Mouse (Mus musculus): ENCODE measurements around the gene Ccdc154.

Gene Ccdc154

GRCm38 (mm10) chr17:25184129-25184691, 21.9 kb downstream of the Ccdc154 start, which contains the start of gene BC003965:
Gene BC003965 (plus strand): TSS chr17:25184554.
- in situ Hi-C loops (cut with MboI, MseI): no loop called here

DNA sequence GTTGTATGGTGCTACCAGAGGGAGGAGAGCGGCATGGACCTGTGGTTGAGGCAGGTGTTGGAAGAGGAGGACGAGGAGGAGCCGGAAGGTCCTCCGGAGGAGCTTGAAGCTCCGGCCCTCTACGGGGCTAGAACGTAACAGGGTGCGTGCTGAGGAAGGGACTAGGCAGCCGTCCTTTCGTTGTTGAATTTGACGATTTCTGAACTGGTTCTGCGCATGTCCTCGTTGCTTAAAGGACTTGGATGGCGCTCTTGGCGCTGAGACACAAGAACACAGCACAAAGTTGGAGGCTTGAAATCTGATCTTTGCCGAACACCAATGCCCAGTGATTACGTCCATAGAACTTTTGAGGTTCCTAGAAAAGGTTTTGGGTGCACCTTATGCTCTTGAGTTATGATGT, 22.7 kb downstream of the Ccdc154 start:
- in situ Hi-C loops (cut with MboI, MseI): no loop called here

DNA sequence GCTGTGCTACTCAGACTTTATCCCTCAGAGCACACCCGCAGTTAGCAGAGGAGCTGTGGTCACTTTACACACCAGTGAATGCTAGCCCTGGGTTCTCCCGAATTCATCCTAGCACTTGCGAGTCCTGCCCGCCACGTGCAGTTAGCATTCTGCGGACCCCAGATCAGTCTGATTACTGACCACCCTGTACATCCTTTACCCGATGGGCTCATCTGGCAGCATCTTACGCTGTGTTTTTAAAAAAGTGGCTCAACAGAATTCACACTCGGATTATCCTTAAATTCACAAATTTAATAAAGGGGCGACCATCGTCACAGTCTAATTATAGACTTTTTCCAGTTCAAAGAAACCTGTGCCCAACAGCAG, 25.5 kb downstream of the Ccdc154 start:
- in situ Hi-C loops (cut with MboI, MseI): no loop called here

GRCm38 (mm10) chr17:25188150-25189031, 26.1 kb downstream of the Ccdc154 start, which contains the start of gene Unkl:
Gene Unkl (plus strand): TSS chr17:25188397.
- in situ Hi-C loops (cut with MboI, MseI): no loop called here

- in situ Hi-C loops (cut with MboI, MseI): no loop called here
Observed at GRCm38 (mm10) chr17:25189091-25189490, 26.8 kb downstream of the Ccdc154 start.

DNA sequence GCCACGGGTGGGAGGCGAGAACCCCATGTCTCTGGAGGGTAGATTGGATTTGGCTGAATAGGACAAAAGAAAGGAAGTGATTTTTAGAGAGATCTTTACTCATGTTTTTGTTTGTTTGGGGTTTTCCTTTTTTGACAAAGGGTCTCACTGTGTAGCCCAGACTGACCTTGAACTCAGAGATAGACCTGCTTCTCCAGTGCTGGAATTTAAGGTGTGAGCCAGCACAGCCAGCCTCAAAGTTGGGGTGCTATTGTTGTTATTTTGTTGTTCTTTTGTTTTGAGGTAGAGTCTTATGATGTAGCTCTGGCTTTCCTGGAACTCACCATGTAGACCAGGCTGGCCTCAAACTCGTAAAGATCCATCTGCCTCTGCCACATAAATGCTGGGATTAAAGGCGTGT, 40.1 kb downstream of the Ccdc154 start:
- in situ Hi-C loops (cut with MboI, MseI): no loop called here

GRCm38 (mm10) chr17:25210006-25210405, 47.7 kb downstream of the Ccdc154 start:
- in situ Hi-C loops (cut with MboI, MseI): no loop called here

DNA sequence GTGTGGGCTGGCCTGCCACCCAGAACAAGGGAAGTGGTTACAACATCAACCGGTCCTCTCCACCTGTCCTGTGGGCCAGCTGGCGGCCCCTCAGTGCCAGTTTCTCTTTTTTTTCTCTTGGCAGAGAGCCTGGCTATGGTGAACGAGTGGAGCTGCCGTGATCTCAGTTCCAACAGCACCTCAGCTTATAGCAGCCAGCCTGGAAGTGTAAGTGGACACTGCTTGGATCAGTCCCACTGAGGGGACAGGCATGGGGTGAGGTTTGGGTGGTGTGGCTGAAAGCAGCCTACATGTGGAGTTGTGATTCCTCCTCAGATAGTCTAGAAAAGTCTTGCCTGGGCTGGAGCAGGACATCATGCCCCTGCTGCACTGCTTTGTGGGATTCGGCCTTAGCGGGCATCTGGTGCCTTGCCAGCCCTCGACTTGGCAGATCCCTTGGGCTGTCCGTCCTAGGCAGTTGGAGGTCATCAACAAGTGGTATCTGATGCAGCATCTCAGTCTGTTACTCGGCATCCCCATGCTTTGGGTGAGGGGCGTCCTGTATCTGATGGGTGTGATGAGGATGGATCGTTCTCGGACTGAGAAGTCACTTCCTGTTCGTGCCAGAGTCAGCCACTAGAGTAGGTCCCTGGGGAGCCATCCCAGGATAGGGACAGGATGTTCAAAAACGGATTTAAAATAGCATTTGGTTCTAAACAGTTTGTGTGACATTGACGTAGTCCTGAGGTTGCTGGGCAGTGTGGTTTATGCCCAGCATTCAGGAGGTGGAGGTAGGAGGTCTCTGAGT, 48.6 kb downstream of the Ccdc154 start:
- in situ Hi-C loops (cut with MboI, MseI): no loop called here

DNA sequence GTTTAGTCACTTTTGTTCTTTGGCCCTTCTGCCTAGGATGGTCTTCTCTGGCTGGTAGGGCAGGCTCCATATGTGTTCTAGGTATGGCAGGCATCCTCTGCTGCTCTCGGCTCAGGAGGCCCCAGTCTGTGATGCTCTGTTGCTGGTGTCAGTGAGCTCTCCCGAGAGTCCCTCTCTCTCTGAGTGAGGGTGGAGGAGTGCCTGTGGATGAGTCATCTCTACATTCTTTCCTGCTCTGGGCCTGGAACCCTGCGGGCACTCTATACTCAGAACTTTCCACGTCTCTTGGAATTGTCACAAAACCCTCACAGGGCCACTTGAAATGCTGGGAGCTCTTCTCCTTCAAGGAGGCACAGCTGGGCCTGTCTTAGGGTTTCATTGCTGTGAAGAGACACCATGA, 49.4 kb downstream of the Ccdc154 start:
- in situ Hi-C loops (cut with MboI, MseI): no loop called here

DNA sequence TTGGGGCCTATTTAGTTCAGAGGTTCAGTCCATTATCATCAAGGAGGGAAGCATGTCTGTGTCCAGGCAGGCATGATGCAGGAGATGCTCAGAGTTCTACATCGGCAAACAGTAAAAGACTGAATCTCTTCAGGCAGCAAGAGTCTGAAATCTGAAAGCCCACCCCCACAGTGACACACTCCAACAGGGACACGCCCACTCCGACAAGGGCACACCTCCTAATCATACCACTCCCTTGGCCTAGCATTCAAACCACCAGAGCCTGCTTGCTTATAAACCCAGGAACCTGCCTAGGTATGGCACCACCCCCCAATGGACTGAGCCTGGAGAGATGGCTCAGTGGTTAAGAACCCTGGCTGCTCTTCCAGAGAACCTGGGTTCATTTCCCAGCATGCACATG, 53.2 kb downstream of the Ccdc154 start:
- in situ Hi-C loops (cut with MboI, MseI): no loop called here

DNA sequence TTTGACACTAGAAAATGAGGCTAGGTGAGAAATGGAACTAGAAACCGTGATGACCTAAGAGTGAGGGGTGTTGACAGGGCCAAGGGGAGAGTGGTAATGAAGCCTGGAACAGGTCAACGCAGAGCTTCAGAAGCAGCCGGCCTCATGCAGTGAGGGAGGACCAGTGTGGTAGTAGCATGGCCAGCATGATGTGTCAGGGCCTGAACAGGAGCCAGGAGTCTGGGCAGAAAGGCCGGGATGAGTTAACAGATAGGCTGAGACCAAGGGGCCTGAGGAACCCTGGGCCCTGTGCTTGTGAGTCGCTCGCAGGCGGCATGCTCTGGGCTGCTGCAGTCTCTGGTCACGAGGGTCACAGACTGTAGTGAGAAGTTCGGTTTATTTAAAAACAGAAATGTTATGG, 56.7 kb downstream of the Ccdc154 start:
- in situ Hi-C loops (cut with MboI, MseI): no loop called here

GRCm38 (mm10) chr17:25219492-25220295, 57.4 kb downstream of the Ccdc154 start:
- in situ Hi-C loops (cut with MboI, MseI): loop anchor here (5.0 kb wide), 1 partner anchor 53 kb away; the partner anchor contains the start of gene Ube2i

- in situ Hi-C loops (cut with MboI, MseI): loop anchor here (5.0 kb wide), 1 partner anchor 52 kb away; the partner anchor contains the start of gene Ube2i
Observed at GRCm38 (mm10) chr17:25220746-25221145, 58.5 kb downstream of the Ccdc154 start.
